Mouse (Mus musculus): Measurements from ENCODE around the gene Isca1.
"Not testable (repeated sequence)": the region's sequence is repeated elsewhere in the genome, so short reads cannot be mapped to it uniquely, and the experiment has no call there.

The Isca1 gene

GRCm38 (mm10) chr13:59746711-59747110 is 22.9 kb downstream of the Isca1 start, which contains the start of gene 1700014D04Rik:
1700014D04Rik (minus strand) TSS chr13:59746752.
- no peak for DNase-seq (ENCODE audit: low spot score in 2 of 2)

- no peak for DNase-seq (ENCODE audit: low spot score in 2 of 2)
Measured at GRCm38 (mm10) chr13:59746164-59746563, 23.4 kb downstream of the Isca1 start.

- DNase-seq (ENCODE audit: low spot score in 2 of 2) = no peak
Measured at GRCm38 (mm10) chr13:59745462-59745861, 24.1 kb downstream of the Isca1 start.

GRCm38 (mm10) chr13:59741697-59742096 is 27.9 kb downstream of the Isca1 start:
- no peak for DNase-seq (ENCODE audit: low spot score in 2 of 2)

GRCm38 (mm10) chr13:59741096-59741495 is 28.5 kb downstream of the Isca1 start:
- DNase-seq (ENCODE audit: low spot score in 2 of 2) = no peak

GRCm38 (mm10) chr13:59739397-59739796 is 30.2 kb downstream of the Isca1 start:
- no peak for DNase-seq (ENCODE audit: low spot score in 2 of 2)

- no peak for DNase-seq (ENCODE audit: low spot score in 2 of 2)
Measured at GRCm38 (mm10) chr13:59738455-59738854, 31.2 kb downstream of the Isca1 start.

- no peak for DNase-seq (ENCODE audit: low spot score in 2 of 2)
Measured at GRCm38 (mm10) chr13:59735190-59735589, 34.4 kb downstream of the Isca1 start.

GRCm38 (mm10) chr13:59734347-59734746 is 35.3 kb downstream of the Isca1 start:
- not testable (repeated sequence) for DNase-seq (ENCODE audit: low spot score in 2 of 2)

GRCm38 (mm10) chr13:59733936-59734335 is 35.7 kb downstream of the Isca1 start:
- DNase-seq (ENCODE audit: low spot score in 2 of 2) = no peak

GRCm38 (mm10) chr13:59731652-59732051 is 38.0 kb downstream of the Isca1 start, which contains the start of gene Spata31d1d:
Spata31d1d (minus strand) TSS chr13:59731752.
- DNase-seq (ENCODE audit: low spot score in 2 of 2) = no peak

- DNase-seq (ENCODE audit: low spot score in 2 of 2) = peak; percentile 73 to 82
Measured at GRCm38 (mm10) chr13:59728378-59729093, 41.1 kb downstream of the Isca1 start.

- DNase-seq (ENCODE audit: low spot score in 2 of 2) = no peak
Measured at GRCm38 (mm10) chr13:59726139-59726867, 43.3 kb downstream of the Isca1 start.

- DNase-seq (ENCODE audit: low spot score in 2 of 2) = not testable (repeated sequence)
Measured at GRCm38 (mm10) chr13:59722089-59722488, 47.5 kb downstream of the Isca1 start.

GRCm38 (mm10) chr13:59719475-59719874 is 50.1 kb downstream of the Isca1 start:
- DNase-seq (ENCODE audit: low spot score in 2 of 2) = no peak

GRCm38 (mm10) chr13:59718857-59719440 is 50.7 kb downstream of the Isca1 start:
- DNase-seq (ENCODE audit: low spot score in 2 of 2) = not testable (repeated sequence)

- DNase-seq (ENCODE audit: low spot score in 2 of 2) = no peak
Measured at GRCm38 (mm10) chr13:59713710-59714109, 55.9 kb downstream of the Isca1 start.

GRCm38 (mm10) chr13:59711984-59712383 is 57.6 kb downstream of the Isca1 start, which contains the start of gene Spata31d1b:
Spata31d1b (plus strand) TSS chr13:59712284.
- DNase-seq (ENCODE audit: low spot score in 2 of 2) = not testable (repeated sequence)

GRCm38 (mm10) chr13:59710230-59710629 is 59.4 kb downstream of the Isca1 start, which contains the start of gene Spata31d1a:
Spata31d1a (minus strand) TSS chr13:59710330.
- no peak for DNase-seq (ENCODE audit: low spot score in 2 of 2)
